10 mouse cellular contexts compared by ENCODE assay signal in genomic region chr11:77821648-77822047, GRCm38 (mm10). TPM values are rescaled to one million over a fixed set of nuclear protein-coding genes. Genes with fewer than 3 reads are reported as not detected.
DNase-seq lines count a peak whose midpoint lies in the region; ATAC-seq and TF ChIP-seq lines count a peak whose summit lies in the region.
"Had no signal": no experiment of that assay in that cellular context is flagged by ENCODE, and none has a peak within 500 bp of the region (broad histone marks: within the 10 kb centered on the region; RNA-seq: fewer than 3 reads in every experiment).

No protein-coding gene starts in this region.

- peaks cover 8% of the 10 kb centered on the region; the same call in 1 of the 2 replicates for H3K36me3 ChIP-seq in midbrain, embryonic 11.5 days (ENCODE audit: control insufficient read depth, insufficient read depth, low read length)
- H3K36me3 ChIP-seq in midbrain, embryonic 15.5 days (replicated peaks), result peaks cover 24% of the 10 kb centered on the region
- peaks cover 62% of the 10 kb centered on the region for H3K36me3 ChIP-seq in embryonic facial prominence, embryonic 10.5 days (replicated peaks)

- H3K9me3 ChIP-seq in midbrain, embryonic 11.5 days (ENCODE audit: control insufficient read depth, low read length), result no peaks in the 10 kb centered on the region
- H3K9me3 ChIP-seq in midbrain, embryonic 15.5 days, result no peaks in the 10 kb centered on the region
- no peaks in the 10 kb centered on the region for H3K9me3 ChIP-seq in embryonic facial prominence, embryonic 10.5 days
- H3K9me3 ChIP-seq: hindbrain, embryonic 15.5 days; neural tube, embryonic 12.5 days had no signal

- no peak overlapping the region for H3K27ac ChIP-seq in midbrain, embryonic 11.5 days (ENCODE audit: low read depth, low read length)
- H3K27ac ChIP-seq in midbrain, embryonic 15.5 days, result no peak overlapping the region
- no peak overlapping the region for H3K27ac ChIP-seq in embryonic facial prominence, embryonic 10.5 days (replicated peaks)
- H3K27ac ChIP-seq: hindbrain, embryonic 15.5 days; neural tube, embryonic 12.5 days had no signal

- no peak for ATAC-seq in midbrain, embryonic 11.5 days (ENCODE audit: low FRiP score)
- ATAC-seq in midbrain, embryonic 15.5 days (replicated peaks), result no peak

- peak; percentile 54 to 62 for DNase-seq in frontal cortex, postnatal 36 days (ENCODE audit: low spot score in 2 of 2)
- no peak for DNase-seq in frontal cortex, postnatal 10 days (ENCODE audit: low spot score in 2 of 2)
- peak; percentile 94 for DNase-seq in midbrain, embryonic 11.5 days (ENCODE audit: low spot score, missing footprints)
- DNase-seq in adipocyte (ENCODE audit: low spot score), result peak; percentile 51
- peak; percentile 73 for DNase-seq in embryonic facial prominence, embryonic 10.5 days (ENCODE audit: low spot score)
- peak; percentile 40 for DNase-seq in lung, adult 2 months
- DNase-seq in thymus, postnatal 36 days, result peak; percentile 42 to 55

- H3K4me1 ChIP-seq in midbrain, embryonic 11.5 days (ENCODE audit: control insufficient read depth, insufficient read depth, low read length), result 0 out of 2 replicates have a peak, but pooled peaks cover 8% of the 10 kb centered on the region
- peaks cover 17% of the 10 kb centered on the region for H3K4me1 ChIP-seq in midbrain, embryonic 15.5 days
- peaks cover 23% of the 10 kb centered on the region for H3K4me1 ChIP-seq in embryonic facial prominence, embryonic 10.5 days
- H3K4me1 ChIP-seq in lung, adult 2 months (ENCODE audit: control insufficient read depth, insufficient read depth, low read length), result no peaks in the 10 kb centered on the region

- H3K9ac ChIP-seq in midbrain, embryonic 11.5 days (ENCODE audit: low read length), result no peak overlapping the region
- no peak overlapping the region for H3K9ac ChIP-seq in midbrain, embryonic 15.5 days
- H3K9ac ChIP-seq: hindbrain, embryonic 15.5 days; neural tube, embryonic 12.5 days had no signal

- H3K4me2 ChIP-seq in midbrain, embryonic 11.5 days, result no peak overlapping the region
- no peak overlapping the region for H3K4me2 ChIP-seq in midbrain, embryonic 15.5 days
- H3K4me2 ChIP-seq: hindbrain, embryonic 15.5 days; neural tube, embryonic 12.5 days had no signal

- 18% methylated on average over 8 of the region's 8 CpGs for WGBS in midbrain, embryonic 11.5 days
- 17% methylated on average over 8 of the region's 8 CpGs for WGBS in midbrain, embryonic 15.5 days
- WGBS in embryonic facial prominence, embryonic 10.5 days, result 19% methylated on average over 8 of the region's 8 CpGs
- 35% methylated on average over 8 of the region's 8 CpGs for WGBS in lung, adult 2 months

- H3K27me3 ChIP-seq in midbrain, embryonic 11.5 days (ENCODE audit: control insufficient read depth, insufficient read depth, low read length), result peaks cover 2% of the 10 kb centered on the region
- H3K27me3 ChIP-seq in midbrain, embryonic 15.5 days (replicated peaks), result 0 out of 2 replicates have a peak, but pooled peaks cover 8% of the 10 kb centered on the region
- H3K27me3 ChIP-seq in embryonic facial prominence, embryonic 10.5 days (replicated peaks; ENCODE audit: low read depth, poor library complexity, severe bottlenecking), result no peaks in the 10 kb centered on the region; the same call in 1 of the 2 replicates
- H3K27me3 ChIP-seq: hindbrain, embryonic 15.5 days had no signal

- no peak overlapping the region for H3K4me3 ChIP-seq in midbrain, embryonic 11.5 days (ENCODE audit: low read depth, low read length)
- no peak overlapping the region for H3K4me3 ChIP-seq in midbrain, embryonic 15.5 days
- H3K4me3 ChIP-seq in embryonic facial prominence, embryonic 10.5 days, result no peak overlapping the region
- no peak overlapping the region for H3K4me3 ChIP-seq in lung, adult 2 months (replicated peaks; ENCODE audit: extremely low read depth, low read depth, low read length)
- H3K4me3 ChIP-seq: hindbrain, embryonic 15.5 days; neural tube, embryonic 12.5 days had no signal

- peak; percentile 82 for TF ChIP-seq CTCF in lung, adult 2 months (IDR thresholded peaks at IDR 0.05; ENCODE audit: insufficient read depth, low read length)

- no peak for TF ChIP-seq POLR2A in lung, adult 2 months (IDR thresholded peaks at IDR 0.05; ENCODE audit: borderline replicate concordance, extremely low read depth, low read depth, low read length)

RNA-seq across cellular contexts. Expression of gene Gm10277, which starts 34.1 kb away (rescaled TPM):
- polyA plus RNA-seq in midbrain, embryonic 11.5 days (2014; fragmentation: Nextera tagmentation; extraction: Ambion mirVana), result 0.65 and 0.79 TPM in 2 replicates
- polyA plus RNA-seq in midbrain, embryonic 15.5 days (2015; fragmentation: Nextera tagmentation; extraction: Ambion mirVana), result 2.3 and 3.0 TPM in 2 replicates
- 1.3 and 1.6 TPM in 2 replicates for polyA plus RNA-seq in embryonic facial prominence, embryonic 10.5 days (2016; fragmentation: Nextera tagmentation; extraction: Ambion mirVana)
- polyA plus RNA-seq in lung, adult 2 months (2012; rRNA removed), result not detected in 2 replicates

RNA-seq across cellular contexts. Expression of gene Myo18a, which starts 58.6 kb away (rescaled TPM):
- polyA plus RNA-seq in midbrain, embryonic 11.5 days (2014; fragmentation: Nextera tagmentation; extraction: Ambion mirVana), result 22.6 and 23.8 TPM in 2 replicates
- 51.9 and 58.5 TPM in 2 replicates for polyA plus RNA-seq in midbrain, embryonic 15.5 days (2015; fragmentation: Nextera tagmentation; extraction: Ambion mirVana)
- 25.7 and 27.2 TPM in 2 replicates for polyA plus RNA-seq in embryonic facial prominence, embryonic 10.5 days (2016; fragmentation: Nextera tagmentation; extraction: Ambion mirVana)
- 63.7 and 92.1 TPM in 2 replicates for polyA plus RNA-seq in lung, adult 2 months (2012; rRNA removed)

Comparison
In these comparisons a context has a peak if more than half of its experiments do, and no peak if none do; other contexts are left out.
1. DNase-seq: peak in frontal cortex, postnatal 36 days (2 of 2), midbrain, embryonic 11.5 days (single experiment), adipocyte (single experiment), embryonic facial prominence, embryonic 10.5 days (single experiment), lung, adult 2 months (single experiment) and thymus, postnatal 36 days (2 of 2); none in frontal cortex, postnatal 10 days (0 of 2).